Mouse (Mus musculus): ENCODE measurements around the gene Fate1. TPM values are rescaled to one million over a fixed set of nuclear protein-coding genes. Genes with fewer than 3 reads are reported as not detected.
"Not testable (repeated sequence)": the region's sequence is repeated elsewhere in the genome, so short reads cannot be mapped to it uniquely, and the experiment has no call there.

Fate1 gene
- not detected for total RNA-seq (2021)
- long read RNA-seq, experiment 1 = 0 reads
- long read RNA-seq, experiment 2 = 0 reads

DNA sequence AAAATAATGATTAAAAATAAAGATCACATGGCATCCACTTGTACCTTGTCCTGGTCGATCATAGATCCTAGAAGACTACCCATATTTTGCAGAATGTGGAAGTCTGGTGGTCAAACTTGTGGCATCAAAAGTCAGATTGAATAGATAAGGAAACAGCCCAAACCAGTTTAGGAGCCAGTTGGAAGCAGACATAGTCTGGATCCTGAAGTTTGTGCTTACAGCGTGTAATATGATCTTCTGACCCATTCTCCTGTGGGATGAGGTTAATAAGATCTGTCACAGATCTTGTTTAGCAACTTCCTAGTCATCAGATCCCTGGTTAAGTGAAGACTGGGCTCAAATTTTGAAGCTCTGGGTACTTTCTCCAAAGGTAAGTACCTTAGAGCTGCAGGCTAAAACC lies at the start of gene Fate1:
Fate1 (plus strand) TSS at position 301 of the 400 bp plus-strand sequence.
- DNase-seq (ENCODE audit: low spot score in 2 of 2) = no peak

DNA sequence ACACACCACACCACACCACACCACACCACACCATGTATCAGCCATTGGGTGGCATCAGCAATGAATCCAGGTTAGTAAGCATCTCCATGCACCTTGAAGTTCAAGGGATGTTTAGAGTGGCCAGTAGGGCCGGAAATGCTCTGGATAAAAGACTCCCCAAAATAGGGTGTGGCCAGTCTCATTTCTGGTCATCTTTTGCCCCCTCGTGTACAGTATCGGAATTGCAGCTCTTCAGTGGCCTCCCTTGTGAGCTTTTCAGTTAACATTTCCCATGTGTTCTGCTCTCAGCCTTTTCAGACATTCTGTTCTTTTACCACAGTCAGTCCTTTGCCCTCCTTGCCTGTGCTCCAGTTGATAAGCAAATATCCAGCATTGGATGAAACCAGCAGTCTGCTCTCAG lies 26.2 kb upstream of the Fate1 start:
- peak; percentile 46 for DNase-seq (ENCODE audit: low spot score in 2 of 2)

DNA sequence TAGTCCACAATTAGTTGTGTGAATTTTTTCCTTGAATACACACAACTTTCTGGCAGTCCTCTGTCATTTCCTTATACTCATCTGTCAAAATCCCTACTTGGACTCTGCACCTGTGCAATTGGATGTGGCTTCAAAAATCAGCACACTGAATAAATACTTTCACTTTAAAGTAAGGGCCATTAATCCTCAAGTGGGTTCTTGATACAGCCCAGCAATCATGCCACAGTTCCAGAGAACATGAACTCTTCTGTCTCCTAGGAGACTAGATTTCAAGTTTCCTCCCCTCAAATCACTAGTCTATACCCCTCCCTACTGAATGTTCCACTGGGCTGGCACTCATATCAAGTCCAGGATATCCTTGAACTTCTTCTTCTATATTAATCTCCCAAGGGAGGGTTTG lies 14.4 kb upstream of the Fate1 start:
- no peak for DNase-seq (ENCODE audit: low spot score in 2 of 2)

DNA sequence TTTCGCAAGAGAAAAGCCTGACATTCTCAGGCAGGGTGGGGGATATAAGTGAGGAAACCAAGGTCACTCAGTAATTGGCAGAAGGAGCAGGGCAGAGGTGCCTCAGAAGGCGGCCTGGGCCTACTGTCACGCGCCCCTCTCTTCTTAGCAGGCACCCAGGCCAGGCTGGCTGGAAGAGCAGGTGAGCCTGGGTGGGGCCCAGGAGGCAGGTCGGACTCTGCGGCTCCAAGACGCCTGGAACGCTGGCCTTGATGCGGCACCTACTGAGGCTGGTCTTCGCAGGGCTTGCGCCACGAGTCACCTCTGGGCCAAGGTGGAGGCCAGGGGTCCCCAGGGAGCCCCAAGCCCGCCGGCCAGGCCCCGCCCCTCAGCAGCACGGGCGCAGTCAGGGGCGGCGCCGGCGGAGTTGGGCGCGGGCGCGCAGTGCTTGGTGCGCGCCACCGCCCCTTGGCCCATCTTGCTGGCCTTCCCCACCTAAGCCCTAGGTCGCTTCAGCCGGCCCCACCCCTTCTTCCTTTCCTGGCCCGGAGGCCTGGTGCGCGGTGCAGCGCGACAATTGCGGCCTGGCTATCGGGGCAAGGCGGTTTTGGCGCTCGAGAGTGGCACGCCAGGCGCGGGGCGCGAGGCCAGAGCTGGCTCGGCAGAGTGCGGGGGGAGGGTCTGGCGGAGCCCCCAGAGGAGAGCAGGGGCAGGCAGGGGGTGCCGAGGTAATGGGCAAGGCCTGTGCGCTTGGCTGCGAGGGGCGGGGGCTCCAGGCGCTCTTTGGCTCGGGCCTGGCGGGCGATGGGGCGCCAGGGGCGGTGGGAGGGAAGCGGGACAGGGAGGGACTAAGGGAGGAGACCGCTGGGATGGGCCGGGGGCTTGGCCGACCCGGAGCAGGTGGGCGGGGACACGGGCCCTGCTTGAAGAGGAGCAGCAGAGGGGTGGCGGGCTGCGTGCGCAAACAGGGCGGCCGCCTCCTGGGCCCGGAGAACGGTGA lies 10.4 kb upstream of the Fate1 start, which contains the start of gene Prrg3:
Prrg3 (plus strand) TSS at position 552 of the 979 bp plus-strand sequence.
- peak; percentile 15 to 28 for DNase-seq (ENCODE audit: low spot score in 2 of 2)

GRCm38 (mm10) chrX:71963275-71963912 lies 9.4 kb upstream of the Fate1 start:
- DNase-seq (ENCODE audit: low spot score in 2 of 2) = no peak

GRCm38 (mm10) chrX:71968216-71968615 lies 4.6 kb upstream of the Fate1 start:
- DNase-seq (ENCODE audit: low spot score in 2 of 2) = no peak

DNA sequence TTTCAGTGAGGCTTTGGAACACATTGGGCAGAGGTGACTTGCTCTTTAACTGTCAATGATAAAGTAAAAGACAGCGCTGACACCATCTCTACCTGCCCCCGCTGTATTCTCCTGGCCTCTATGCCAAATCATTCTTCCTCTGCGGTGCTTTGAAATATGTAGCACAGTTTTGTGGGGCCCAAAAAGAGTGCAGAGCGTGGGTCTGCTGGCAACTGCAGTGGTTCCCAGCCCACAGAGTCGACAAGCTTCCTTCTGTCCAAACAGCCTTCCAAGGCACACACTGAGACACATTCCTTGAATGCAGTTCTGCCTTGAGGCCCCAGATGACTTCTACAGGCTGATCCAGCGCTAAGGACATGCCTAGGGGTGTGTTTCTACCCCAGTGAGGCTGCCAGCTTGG lies 4.0 kb upstream of the Fate1 start:
- no peak for DNase-seq (ENCODE audit: low spot score in 2 of 2)

DNA sequence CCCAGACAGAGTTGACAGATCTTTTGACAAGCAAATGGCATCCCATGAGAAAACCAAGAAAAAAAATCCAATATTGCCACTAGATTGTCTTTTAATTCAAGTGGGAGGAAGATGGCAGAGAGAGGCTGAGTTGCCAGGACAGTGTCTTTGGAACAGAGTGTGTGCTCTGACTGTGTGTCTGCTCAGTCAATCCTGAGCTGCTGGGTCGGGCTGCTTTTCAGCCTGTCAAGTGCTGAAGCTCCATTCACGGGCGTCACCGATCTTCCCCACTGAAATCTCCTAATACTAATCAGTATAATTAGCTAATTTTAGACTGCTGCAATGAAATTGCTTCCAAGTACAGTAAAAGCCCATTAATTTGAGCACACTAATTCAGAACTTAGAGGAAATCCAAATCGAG lies 1.5 kb upstream of the Fate1 start:
- DNase-seq (ENCODE audit: low spot score in 2 of 2) = no peak

DNA sequence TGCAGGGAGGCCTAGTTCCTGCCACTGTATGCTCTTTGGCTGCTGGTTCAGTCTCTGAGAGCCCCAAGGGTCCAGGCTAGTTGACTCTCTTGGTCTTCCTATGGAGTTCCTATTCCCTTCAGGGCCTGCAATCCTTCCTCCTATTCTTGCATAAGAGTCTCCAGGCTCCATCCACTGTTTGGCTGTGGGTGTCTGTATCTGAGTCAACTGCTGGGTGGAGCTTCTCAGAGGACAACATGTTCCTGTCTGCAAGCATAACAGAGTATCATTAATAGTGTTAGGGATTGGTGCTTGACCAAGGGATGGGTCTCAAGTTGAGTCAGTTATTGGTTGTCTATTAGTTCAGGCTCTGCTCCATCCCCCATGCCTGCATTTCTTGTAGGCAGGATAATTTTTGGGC lies 4.9 kb downstream of the Fate1 start:
- DNase-seq (ENCODE audit: low spot score in 2 of 2) = not testable (repeated sequence)

DNA sequence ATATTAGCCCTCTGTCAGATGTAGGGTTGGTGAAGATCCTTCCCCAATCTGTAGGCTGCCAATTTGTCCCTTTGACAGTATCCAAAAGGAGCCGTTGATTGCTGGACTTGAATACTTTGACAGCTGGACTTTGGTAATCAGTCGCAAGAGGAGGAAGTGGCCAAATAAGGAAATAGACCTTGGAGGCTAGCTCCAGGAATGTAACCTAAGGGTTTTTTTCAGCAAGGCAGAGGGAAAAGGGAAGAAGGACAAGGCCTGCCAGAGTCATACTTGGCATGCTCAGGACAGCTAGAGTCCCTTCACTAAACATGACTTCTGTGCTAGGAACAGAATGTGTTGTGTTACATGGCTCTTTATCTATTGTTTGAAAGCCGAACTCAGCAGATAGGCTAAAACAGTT lies 7.7 kb downstream of the Fate1 start:
- no peak for DNase-seq (ENCODE audit: low spot score in 2 of 2)

GRCm38 (mm10) chrX:71981322-71981721 lies 8.5 kb downstream of the Fate1 start:
- DNase-seq (ENCODE audit: low spot score in 2 of 2) = no peak

GRCm38 (mm10) chrX:71983205-71983604 lies 10.4 kb downstream of the Fate1 start:
- no peak for DNase-seq (ENCODE audit: low spot score in 2 of 2)

GRCm38 (mm10) chrX:71983775-71984174 lies 11.0 kb downstream of the Fate1 start:
- DNase-seq (ENCODE audit: low spot score in 2 of 2) = peak in 1 of 2 experiments; percentile 20

GRCm38 (mm10) chrX:71991549-71991948 lies 18.8 kb downstream of the Fate1 start, which contains the start of gene Cnga2:
TSS of gene Cnga2 (plus strand) at chrX:71991849.
- DNase-seq (ENCODE audit: low spot score in 2 of 2) = no peak

DNA sequence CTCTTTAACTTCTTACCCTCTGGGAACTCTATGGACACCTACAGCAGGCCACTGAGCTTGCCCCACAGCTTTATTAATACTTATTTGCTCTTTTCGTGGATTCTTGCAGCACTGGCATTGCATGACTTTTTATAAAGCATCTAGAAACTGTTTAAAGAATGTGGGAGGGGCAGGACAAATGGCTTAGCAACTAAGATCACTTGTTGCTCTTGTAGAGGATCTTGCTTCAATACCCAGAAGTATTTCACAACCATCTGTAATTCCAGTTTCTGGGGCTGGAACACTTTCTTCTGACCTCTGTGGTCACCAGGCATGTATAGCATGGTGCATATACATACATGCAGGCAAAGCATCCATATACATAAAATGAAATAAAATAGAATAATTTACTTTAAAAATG lies 23.2 kb downstream of the Fate1 start:
- no peak for DNase-seq (ENCODE audit: low spot score in 2 of 2)

GRCm38 (mm10) chrX:72009930-72010329 lies 37.1 kb downstream of the Fate1 start:
- DNase-seq (ENCODE audit: low spot score in 2 of 2) = no peak

DNA sequence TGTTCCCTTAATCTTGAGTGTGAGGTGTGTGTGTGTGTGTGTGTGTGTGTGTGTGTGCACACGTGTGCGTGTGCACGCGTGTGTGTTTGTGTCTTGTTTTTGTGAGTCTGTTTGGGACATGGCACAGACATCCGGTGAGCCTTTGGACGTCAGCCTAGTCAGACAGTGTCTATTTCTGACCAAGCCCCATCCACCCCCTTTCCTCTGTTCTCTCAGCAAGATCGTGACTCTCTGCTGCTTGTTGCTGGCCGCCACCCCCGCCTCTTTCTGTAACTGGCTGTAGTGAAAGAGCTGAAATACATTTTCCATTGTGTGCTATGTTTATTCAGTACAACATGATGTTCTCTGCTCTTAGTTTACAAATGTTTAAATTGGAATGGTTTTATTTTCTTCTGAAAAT lies 39.5 kb downstream of the Fate1 start:
- DNase-seq (ENCODE audit: low spot score in 2 of 2) = no peak

GRCm38 (mm10) chrX:72012804-72013203 lies 40.0 kb downstream of the Fate1 start:
- peak; percentile 7 to 26 for DNase-seq (ENCODE audit: low spot score in 2 of 2)

GRCm38 (mm10) chrX:72022241-72022640 lies 49.5 kb downstream of the Fate1 start:
- DNase-seq (ENCODE audit: low spot score in 2 of 2) = no peak

GRCm38 (mm10) chrX:72022750-72023398 lies 50.1 kb downstream of the Fate1 start:
- no peak for DNase-seq (ENCODE audit: low spot score in 2 of 2)

GRCm38 (mm10) chrX:72023542-72023941 lies 50.8 kb downstream of the Fate1 start:
- no peak for DNase-seq (ENCODE audit: low spot score in 2 of 2)

All from adrenal gland, adult 18-20 months (tissue).